Mouse (Mus musculus): ENCODE results near the gene Unc13a.
A peak's percentile ranks its signal among the peaks of the same experiment; 100 is the strongest.

- TF ChIP-seq CTCF (IDR thresholded peaks at IDR 0.05; ENCODE audit: low read depth, low read length) (peak; percentile 73), POLR2AphosphoS5 (IDR thresholded peaks at IDR 0.05; ENCODE audit: insufficient replicate concordance, low read depth, low read length) (no peak), GATA1 (IDR thresholded peaks at IDR 0.05; ENCODE audit: borderline replicate concordance, low read length) (no peak), GATA2 (IDR thresholded peaks at IDR 0.05; ENCODE audit: borderline replicate concordance, low read depth, low read length) (no peak)
These were observed 11.0 kb downstream of the Unc13a start for GRCm38 (mm10) chr8:71660325-71661120.
